Mouse (Mus musculus) heart, embryonic 10.5 days (tissue): Measurements from ENCODE around the gene Mtnr1b. TPM values are rescaled to one million over a fixed set of nuclear protein-coding genes. Genes with fewer than 3 reads are reported as not detected.

Experiments used
- DNase-seq: peaks from one replicate; pipeline ENCODE4 v3.0.0-alpha.2; 2017; ENCODE audit warnings: low spot score
- H3K27ac ChIP-seq: fragments of 300-500 bp; sonication (generic); 2 replicates; pipeline ENCODE4 v1.5.1; 2016; ENCODE audit warnings: mild to moderate bottlenecking
- H3K27me3 ChIP-seq: fragments of 300-500 bp; sonication (generic); 2 replicates; pipeline ENCODE4 v1.6.1; 2016; ENCODE audit warnings: mild to moderate bottlenecking; ENCODE audit not compliant: poor library complexity, insufficient read depth, severe bottlenecking
- H3K36me3 ChIP-seq: fragments of 300-500 bp; sonication (generic); 2 replicates; pipeline ENCODE4 v1.6.1; 2016; ENCODE audit warnings: mild to moderate bottlenecking, moderate library complexity
- H3K4me1 ChIP-seq: fragments of 300-500 bp; sonication (generic); 2 replicates; pipeline ENCODE4 v1.6.1; 2016; ENCODE audit warnings: mild to moderate bottlenecking
- H3K4me3 ChIP-seq: fragments of 300-500 bp; sonication (generic); 2 replicates; pipeline ENCODE4 v1.5.1; 2016; ENCODE audit warnings: mild to moderate bottlenecking, moderate library complexity
- H3K9me3 ChIP-seq: fragments of 300-500 bp; sonication (generic); 2 replicates; pipeline ENCODE4 v1.6.1; 2016; ENCODE audit warnings: mild to moderate bottlenecking, moderate library complexity
- WGBS: fragments of 180-500 bp; shearing (Covaris S2); methylation state at CpG from one replicate; pipeline ENCODE4 v1.1.7; 2016; 5-methylcytosine and 5-hydroxymethylcytosine counted together
- polyA plus RNA-seq: library from polyadenylated mRNA; unstranded; fragments of >200 nt; fragmentation: Nextera tagmentation; extraction: Ambion mirVana; gene quantifications from 2 replicates; pipeline ENCODE4 v1.2.1, GENCODE M21; 2016

Gene Mtnr1b
- polyA plus RNA-seq, 1 experiment from 2014 or later: not detected

DNA sequence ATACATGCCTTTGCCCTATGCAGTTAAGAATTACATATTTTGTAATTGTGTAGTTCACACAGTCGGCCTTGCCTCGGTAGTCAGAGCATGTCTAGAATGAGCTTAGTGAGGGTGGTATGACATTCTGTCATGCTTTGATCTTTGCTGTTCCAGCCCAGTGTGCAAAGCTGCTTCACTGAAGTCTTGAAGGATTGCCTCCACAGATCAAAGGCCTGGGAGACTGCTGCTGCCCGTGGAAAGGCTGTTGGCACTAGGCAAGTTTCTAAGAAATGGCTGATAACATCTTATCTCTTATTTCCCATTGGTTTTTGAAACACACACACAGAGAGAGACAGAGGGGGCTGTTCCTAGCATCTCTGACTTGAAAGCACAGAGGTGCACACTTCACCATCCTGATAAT, 88.2 kb downstream of the Mtnr1b start:
- Histone ChIP-seq H3K36me3 (no peaks in the 10 kb centered on the region), H3K9me3 (no peaks in the 10 kb centered on the region), H3K27me3 (no peaks in the 10 kb centered on the region), H3K4me3 (no peak overlapping the region), H3K27ac (no peak overlapping the region), H3K4me1 (no peaks in the 10 kb centered on the region; the same call in 1 of the 2 replicates)
- 53% methylated on average over 3 of the region's 3 CpGs for WGBS
- DNase-seq: no peak

DNA sequence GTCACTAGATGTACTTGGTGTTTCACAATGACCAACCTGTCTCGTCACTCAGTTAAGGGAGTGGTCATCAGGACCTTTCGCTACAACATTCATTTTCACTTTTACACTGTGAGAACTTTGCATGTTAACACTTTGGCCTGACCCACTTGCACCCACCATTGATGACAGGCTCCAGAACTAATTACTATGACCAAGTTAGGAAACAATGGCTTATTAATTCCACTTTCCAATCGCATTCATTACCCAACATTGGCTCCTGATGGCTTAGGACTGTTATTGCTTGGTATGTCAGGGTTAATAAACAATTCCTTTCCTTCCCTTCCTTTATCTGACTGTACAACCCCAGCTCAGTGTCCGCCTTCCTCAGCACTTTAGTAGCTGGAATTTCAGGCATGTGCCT, 92.4 kb downstream of the Mtnr1b start:
- 55% methylated on average over 4 of the region's 4 CpGs for WGBS
- Histone ChIP-seq H3K4me1 (no peaks in the 10 kb centered on the region; the same call in 1 of the 2 replicates), H3K4me3 (no peak overlapping the region), H3K9me3 (no peaks in the 10 kb centered on the region), H3K36me3 (no peaks in the 10 kb centered on the region), H3K27ac (no peak overlapping the region), H3K27me3 (no peaks in the 10 kb centered on the region)
- no peak for DNase-seq

DNA sequence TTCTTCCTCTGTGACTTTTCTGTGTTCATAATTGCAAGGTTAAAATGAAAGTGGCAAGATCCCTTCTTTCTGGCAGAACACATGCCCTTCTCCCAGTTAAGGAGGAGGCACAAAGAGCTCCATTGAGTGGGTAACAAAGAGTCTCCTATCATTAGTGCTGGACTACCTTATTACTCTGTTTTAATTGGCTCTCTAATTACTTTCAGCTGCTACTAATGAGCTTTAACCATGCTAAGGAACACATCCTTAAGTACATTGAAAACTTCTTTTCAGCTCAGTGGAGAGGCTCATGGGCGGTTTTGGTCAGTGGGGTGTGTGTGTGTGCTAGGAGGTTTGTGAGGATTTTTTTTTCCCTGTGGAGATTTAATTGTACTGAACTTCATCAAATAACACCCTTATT, 99.4 kb downstream of the Mtnr1b start:
- no peaks in the 10 kb centered on the region for H3K36me3 ChIP-seq
- 70% methylated on average over 1 of the region's 1 CpGs for WGBS
- H3K27me3 ChIP-seq: peaks cover 3% of the 10 kb centered on the region; the same call in 1 of the 2 replicates
- no peaks in the 10 kb centered on the region for H3K9me3 ChIP-seq
- no peak overlapping the region for H3K27ac ChIP-seq
- H3K4me1 ChIP-seq: no peaks in the 10 kb centered on the region
- DNase-seq: no peak
- no peak overlapping the region for H3K4me3 ChIP-seq

Other genes starting within 250 kb of the Mtnr1b start
- gene Deup1, start 246.6 kb downstream of the Mtnr1b start, polyA plus RNA-seq: 0.12 and 0.23 TPM in 2 replicates
- gene Slc36a4, start 164.8 kb downstream of the Mtnr1b start, polyA plus RNA-seq: 9.2 and 11.1 TPM in 2 replicates